Mouse (Mus musculus) ES-Bruce4 (cell line): Measurements from ENCODE around the gene Pdzd2. TPM values are rescaled to one million over a fixed set of nuclear protein-coding genes. Genes with fewer than 3 reads are reported as not detected.

Experiments
- H3K27ac ChIP-seq: 2 replicates; pipeline ENCODE4 v1.5.1; 2012; ENCODE audit warnings: low read length, inconsistent platforms; ENCODE audit not compliant: insufficient read depth
- H3K27me3 ChIP-seq: 2 replicates; pipeline ENCODE4 v1.6.1; 2012; ENCODE audit warnings: mild to moderate bottlenecking, low read length, inconsistent platforms; ENCODE audit not compliant: control insufficient read depth, poor library complexity, insufficient read depth, severe bottlenecking
- H3K36me3 ChIP-seq: 2 replicates; pipeline ENCODE4 v1.6.1; 2012; ENCODE audit warnings: inconsistent platforms, mild to moderate bottlenecking, low read length, moderate library complexity; ENCODE audit not compliant: control insufficient read depth, poor library complexity, insufficient read depth, severe bottlenecking
- H3K4me1 ChIP-seq: one replicate; pipeline ENCODE4 v1.8.1; 2011; ENCODE audit warnings: low read length; ENCODE audit not compliant: control insufficient read depth, insufficient read depth
- H3K4me3 ChIP-seq: 2 replicates; pipeline ENCODE4 v1.5.1; 2011; ENCODE audit warnings: low read depth, mild to moderate bottlenecking, low read length
- H3K9ac ChIP-seq: 2 replicates; pipeline ENCODE4 v1.6.1; 2012; ENCODE audit warnings: low read depth, mild to moderate bottlenecking, inconsistent platforms; ENCODE audit not compliant: poor library complexity, severe bottlenecking
- H3K9me3 ChIP-seq: replicated peaks from 2 replicates; pipeline ENCODE4 v1.6.1; 2012; ENCODE audit warnings: mild to moderate bottlenecking, low read length, inconsistent platforms; ENCODE audit not compliant: control insufficient read depth, poor library complexity, insufficient read depth, severe bottlenecking
- CTCF ChIP-seq: IDR thresholded peaks from one replicate; pipeline ENCODE4 v1.8.1; 2011; ENCODE audit warnings: low read depth, low read length
- EP300 ChIP-seq: IDR thresholded peaks from 2 replicates; pipeline ENCODE4 v1.6.1; 2011; ENCODE audit warnings: low read depth, low read length; ENCODE audit not compliant: insufficient read depth
- POLR2A ChIP-seq: IDR thresholded peaks from one replicate; pipeline ENCODE4 v1.8.1; 2011; ENCODE audit warnings: low read length; ENCODE audit not compliant: insufficient read depth
- polyA plus RNA-seq: library from polyadenylated mRNA; stranded (reverse); fragments of >200 nt; gene quantifications from 2 replicates; pipeline ENCODE4 v1.2.4, GENCODE M21; 2011; ENCODE audit warnings: low read depth; ENCODE audit not compliant: missing spikeins, insufficient read depth, insufficient read length

Pdzd2 gene
- polyA plus RNA-seq, 1 experiment: 7.3 TPM

DNA sequence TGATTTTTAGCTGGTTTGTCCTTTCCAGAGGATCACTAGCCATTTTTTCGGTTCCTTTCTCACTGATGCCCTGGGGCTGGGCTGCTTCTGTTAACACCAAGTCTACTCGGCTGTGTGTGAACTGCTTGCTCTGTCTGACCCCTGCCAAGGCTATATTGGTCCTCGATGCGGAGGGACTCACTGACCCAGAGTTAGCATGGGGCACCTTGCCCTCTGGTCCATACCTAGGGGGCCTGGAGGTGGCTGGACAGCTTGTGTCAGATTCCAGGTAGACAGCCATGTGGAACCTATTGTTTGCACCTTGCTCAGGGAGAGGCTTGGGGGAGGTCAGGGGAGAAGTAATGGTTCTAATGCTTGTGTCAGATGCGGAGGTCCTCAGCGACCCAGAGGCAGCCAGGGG lies 365.8 kb downstream of the Pdzd2 start:
- Histone ChIP-seq H3K27ac (no peak overlapping the region), H3K27me3 (no peaks in the 10 kb centered on the region), H3K4me3 (no peak overlapping the region), H3K9ac (no peak overlapping the region), H3K36me3 (no peaks in the 10 kb centered on the region), H3K4me1 (no peaks in the 10 kb centered on the region), H3K9me3 (no peaks in the 10 kb centered on the region)
- TF ChIP-seq CTCF: no peak

GRCm38 (mm10) chr15:12373496-12373895 lies 366.2 kb downstream of the Pdzd2 start:
- Histone ChIP-seq H3K27me3 (no peaks in the 10 kb centered on the region), H3K4me3 (no peak overlapping the region), H3K9ac (no peak overlapping the region), H3K27ac (no peak overlapping the region), H3K36me3 (no peaks in the 10 kb centered on the region), H3K9me3 (no peaks in the 10 kb centered on the region), H3K4me1 (no peaks in the 10 kb centered on the region)
- TF ChIP-seq CTCF (no peak), EP300 (no peak), POLR2A (no peak)

DNA sequence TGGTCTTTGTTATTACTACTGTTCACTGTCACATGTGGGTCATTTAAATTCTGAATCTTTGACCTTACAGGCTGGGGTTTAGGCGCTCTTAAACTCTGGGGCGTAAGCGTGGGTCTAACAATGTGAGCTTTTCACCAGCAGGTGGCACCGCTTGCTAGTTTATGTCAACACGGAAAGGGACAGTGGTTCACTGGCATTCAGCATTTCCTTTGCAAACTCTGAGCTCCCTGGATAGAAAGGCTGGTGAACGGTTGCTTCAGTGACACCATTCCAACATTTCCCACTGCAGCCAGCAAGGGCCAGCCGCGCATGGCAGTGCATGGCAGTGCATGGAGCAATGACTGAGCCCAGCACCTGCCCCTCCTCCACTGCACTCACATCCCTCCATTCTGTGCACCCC lies 368.5 kb downstream of the Pdzd2 start:
- Histone ChIP-seq H3K27me3 (no peaks in the 10 kb centered on the region), H3K9ac (no peak overlapping the region), H3K9me3 (no peaks in the 10 kb centered on the region), H3K36me3 (no peaks in the 10 kb centered on the region), H3K27ac (no peak overlapping the region), H3K4me3 (no peak overlapping the region), H3K4me1 (no peaks in the 10 kb centered on the region)
- TF ChIP-seq EP300: no peak
- no peak for TF ChIP-seq POLR2A
- peak; percentile 73 for TF ChIP-seq CTCF

GRCm38 (mm10) chr15:12370096-12370495 lies 369.6 kb downstream of the Pdzd2 start:
- Histone ChIP-seq H3K4me1 (no peaks in the 10 kb centered on the region), H3K27me3 (no peaks in the 10 kb centered on the region), H3K4me3 (no peak overlapping the region), H3K9me3 (no peaks in the 10 kb centered on the region), H3K27ac (no peak overlapping the region), H3K9ac (no peak overlapping the region), H3K36me3 (no peaks in the 10 kb centered on the region)
- no peak for TF ChIP-seq EP300
- TF ChIP-seq CTCF: no peak

DNA sequence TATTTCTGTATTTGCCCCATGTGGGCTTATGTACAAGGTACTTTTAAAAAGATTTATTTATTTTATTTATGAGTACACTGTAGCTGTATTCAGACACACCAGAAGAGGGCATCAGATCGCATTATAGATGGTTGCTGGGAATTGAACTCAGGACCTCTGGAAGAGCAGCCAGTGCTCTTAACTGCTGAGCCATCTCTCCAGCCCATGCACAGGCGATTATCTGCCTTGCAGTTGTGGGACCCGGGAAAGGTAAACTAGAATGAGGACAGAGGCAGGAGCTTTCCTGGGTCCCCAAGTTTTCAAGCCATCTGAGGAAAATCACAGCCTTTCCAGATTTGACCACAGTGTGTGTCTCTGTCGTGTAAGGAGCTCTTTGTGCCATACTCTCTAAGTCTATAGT lies 370.9 kb downstream of the Pdzd2 start:
- H3K4me1 ChIP-seq: no peaks in the 10 kb centered on the region
- TF ChIP-seq POLR2A (no peak), CTCF (no peak), EP300 (no peak)
- H3K9me3 ChIP-seq: no peaks in the 10 kb centered on the region
- H3K27ac ChIP-seq: no peak overlapping the region
- H3K9ac ChIP-seq: no peak overlapping the region
- H3K4me3 ChIP-seq: no peak overlapping the region
- no peaks in the 10 kb centered on the region for H3K36me3 ChIP-seq
- no peaks in the 10 kb centered on the region for H3K27me3 ChIP-seq

GRCm38 (mm10) chr15:12368357-12368756 lies 371.4 kb downstream of the Pdzd2 start:
- no peaks in the 10 kb centered on the region for H3K9me3 ChIP-seq
- no peak overlapping the region for H3K9ac ChIP-seq
- no peaks in the 10 kb centered on the region for H3K4me1 ChIP-seq
- no peak overlapping the region for H3K4me3 ChIP-seq
- no peaks in the 10 kb centered on the region for H3K27me3 ChIP-seq
- no peak overlapping the region for H3K27ac ChIP-seq
- TF ChIP-seq POLR2A (no peak), CTCF (no peak), EP300 (no peak)
- no peaks in the 10 kb centered on the region for H3K36me3 ChIP-seq
